Mouse (Mus musculus) monocyte, adult 2 months (primary cell): ENCODE results near the gene Esr1.

Source experiments
- DNase-seq, 2 experiments: peaks; one replicate each; pipeline ENCODE4 v3.0.0; 2022; ENCODE audit warnings: low spot score in 2 of 2, low read depth in 1 of 2

Gene Esr1

GRCm38 (mm10) chr10:4976557-4976956 lies 365.2 kb downstream of the Esr1 start:
- no peak for DNase-seq

DNA sequence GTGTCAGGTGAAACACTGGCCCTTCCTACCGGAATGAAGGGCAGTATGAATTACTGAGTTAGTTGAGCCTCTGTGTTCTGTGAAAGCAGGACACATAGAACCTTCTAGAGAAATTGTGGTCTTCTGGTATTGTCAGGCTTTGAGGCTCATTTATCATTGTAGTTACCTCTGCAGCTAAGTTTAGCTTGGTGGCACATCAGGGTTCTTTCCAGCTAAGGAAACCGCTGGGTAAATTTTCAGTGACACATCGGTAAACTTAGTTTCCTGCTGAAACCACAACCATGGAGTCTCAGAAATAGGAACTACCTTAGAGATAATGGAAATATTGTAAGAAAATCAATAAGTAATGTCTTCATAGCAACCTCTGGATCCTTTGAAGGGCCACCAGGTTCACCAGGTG lies 366.0 kb downstream of the Esr1 start:
- DNase-seq: no peak

DNA sequence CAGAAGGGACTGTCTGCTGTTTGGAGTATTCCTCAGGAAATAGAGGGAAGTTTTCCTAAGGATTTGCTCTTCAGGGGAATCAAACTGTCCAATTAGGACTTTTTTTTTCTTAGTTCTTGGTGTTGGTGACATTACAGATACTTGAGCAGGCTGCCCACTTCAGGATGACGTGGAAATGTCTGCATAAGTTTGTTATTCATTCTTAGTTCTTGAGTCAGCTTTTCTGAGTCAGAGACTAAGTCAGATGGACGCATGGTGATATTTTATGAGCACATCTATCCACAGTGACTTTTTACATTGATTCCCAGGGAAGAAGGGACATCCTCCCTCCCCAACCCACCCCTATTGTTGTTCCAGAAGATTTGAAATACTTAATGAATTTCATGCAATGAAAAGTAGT lies 372.5 kb downstream of the Esr1 start:
- DNase-seq: no peak

- no peak for DNase-seq
Measured at GRCm38 (mm10) chr10:4993802-4994201, 382.4 kb downstream of the Esr1 start.

DNA sequence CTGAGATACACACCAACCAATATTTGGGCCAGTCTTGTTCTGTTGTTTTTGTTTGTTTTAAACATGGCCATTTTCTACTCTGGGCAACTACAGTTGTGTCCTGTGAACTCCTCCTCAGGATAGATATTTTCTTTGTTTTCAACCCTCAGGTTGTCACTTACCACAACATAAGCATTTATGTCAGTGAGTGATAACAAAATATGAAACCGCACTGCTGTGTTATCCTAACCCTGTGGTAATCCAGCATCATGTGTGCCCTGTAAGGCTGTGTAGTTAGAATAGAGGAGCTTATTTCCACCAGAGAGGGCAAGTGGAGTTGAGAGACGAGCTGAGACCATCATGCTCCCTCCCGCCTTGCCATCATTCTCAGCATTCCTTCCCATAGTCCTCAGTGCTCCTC lies 385.2 kb downstream of the Esr1 start:
- DNase-seq: no peak

DNA sequence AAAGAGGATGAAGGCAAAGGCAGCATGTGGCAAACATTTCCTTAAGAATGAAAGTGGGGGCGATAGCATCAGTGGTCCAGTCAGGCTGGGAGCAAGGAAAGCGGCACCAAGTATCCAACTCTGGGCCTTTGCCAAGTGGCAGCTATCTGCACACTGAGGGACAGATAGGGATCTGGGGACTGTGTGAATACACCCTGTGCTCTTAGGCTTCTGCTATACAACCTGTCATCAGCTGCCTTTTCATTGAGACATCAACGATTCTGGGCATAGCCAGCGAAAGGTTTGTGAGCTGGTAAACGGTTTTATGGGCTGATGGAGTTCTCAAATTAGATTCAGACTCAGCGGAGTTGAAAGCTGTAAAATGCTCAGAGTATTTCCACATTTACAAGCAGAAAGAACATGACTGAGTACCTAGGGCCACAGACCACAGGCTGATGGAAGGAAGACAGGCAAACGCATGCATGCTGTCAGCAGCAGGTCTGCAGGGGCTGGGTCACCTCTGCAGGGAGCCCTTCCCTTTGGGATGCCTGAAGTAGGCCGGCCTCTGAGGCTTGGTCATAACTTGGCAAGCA lies 397.5 kb downstream of the Esr1 start:
- DNase-seq: no peak

DNA sequence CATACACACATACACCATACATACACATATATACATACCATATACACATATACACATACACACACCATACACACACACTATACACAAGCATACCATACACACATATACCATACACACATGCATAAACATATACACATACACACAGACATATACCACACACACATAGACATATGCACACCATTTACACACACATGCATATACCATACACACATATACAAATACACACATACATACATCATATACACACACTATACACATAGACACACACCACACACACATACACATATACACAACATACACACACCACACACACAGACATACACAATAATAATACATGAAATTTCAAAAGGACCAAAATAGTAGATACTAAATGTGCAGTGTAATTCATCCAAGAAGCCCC lies 400.6 kb downstream of the Esr1 start:
- DNase-seq: no peak

- no peak for DNase-seq
Measured at GRCm38 (mm10) chr10:5014976-5015375, 403.6 kb downstream of the Esr1 start.

- DNase-seq: no peak
Measured at GRCm38 (mm10) chr10:5017148-5017547, 405.8 kb downstream of the Esr1 start.

DNA sequence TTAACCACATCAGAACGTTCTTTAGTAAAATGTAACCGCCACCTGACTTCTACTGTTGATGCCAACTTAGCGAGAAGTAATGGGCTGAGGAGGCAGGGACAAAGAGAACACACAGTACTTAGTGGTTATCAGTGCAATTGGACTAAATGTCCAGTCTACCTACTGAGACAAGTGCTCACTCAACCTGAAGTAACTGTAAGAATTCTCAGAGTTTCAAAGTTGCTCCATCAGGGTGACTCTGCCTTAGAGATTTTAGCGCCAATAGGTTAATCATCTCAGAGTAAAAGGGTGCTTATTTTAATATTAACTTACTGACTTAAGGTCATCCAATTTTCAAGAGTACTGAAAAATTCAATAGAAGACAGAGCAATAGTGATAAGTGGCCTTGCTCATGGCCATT lies 414.5 kb downstream of the Esr1 start:
- no peak for DNase-seq

- no peak for DNase-seq
Measured at GRCm38 (mm10) chr10:5027208-5027607, 415.8 kb downstream of the Esr1 start.

DNA sequence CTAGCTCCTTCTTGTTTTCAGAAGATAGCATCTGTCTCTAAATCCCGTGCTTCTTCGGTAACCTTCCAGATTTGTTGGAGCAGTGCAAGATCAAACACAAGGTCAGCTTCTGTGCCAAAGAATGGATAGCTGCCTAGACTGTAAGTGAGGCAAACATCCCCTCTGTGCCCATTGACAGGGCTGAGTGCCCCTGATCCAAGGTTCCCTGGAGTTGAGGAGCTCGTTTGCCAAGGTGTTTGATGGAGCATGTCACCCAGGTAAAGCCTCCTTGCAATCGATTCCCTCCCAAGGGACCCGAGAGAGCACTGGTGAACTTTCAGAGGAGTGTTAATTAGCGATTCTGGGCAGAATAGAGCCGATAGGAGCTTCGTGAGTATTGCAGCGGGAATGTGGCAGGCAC lies 416.9 kb downstream of the Esr1 start:
- DNase-seq: no peak

GRCm38 (mm10) chr10:5029161-5029560 lies 417.8 kb downstream of the Esr1 start:
- no peak for DNase-seq

DNA sequence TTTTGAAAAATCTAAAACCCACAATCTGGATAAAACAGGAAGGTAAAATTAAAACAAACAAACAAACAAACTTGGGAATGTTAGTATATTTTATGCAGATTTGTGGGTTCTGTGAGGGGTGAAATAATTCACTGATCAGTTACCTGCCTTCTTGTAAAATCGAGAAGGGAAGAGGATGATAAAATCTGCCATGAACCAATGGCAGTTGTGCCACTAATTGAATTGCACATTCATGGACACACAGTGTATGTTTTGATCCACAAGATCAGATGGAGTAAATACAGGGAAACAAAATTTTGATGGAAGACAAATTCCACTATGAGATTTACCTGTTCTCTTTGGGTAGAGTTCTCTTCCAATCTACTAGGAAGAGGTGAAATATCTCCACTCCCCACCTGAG lies 418.5 kb downstream of the Esr1 start:
- DNase-seq: no peak

DNA sequence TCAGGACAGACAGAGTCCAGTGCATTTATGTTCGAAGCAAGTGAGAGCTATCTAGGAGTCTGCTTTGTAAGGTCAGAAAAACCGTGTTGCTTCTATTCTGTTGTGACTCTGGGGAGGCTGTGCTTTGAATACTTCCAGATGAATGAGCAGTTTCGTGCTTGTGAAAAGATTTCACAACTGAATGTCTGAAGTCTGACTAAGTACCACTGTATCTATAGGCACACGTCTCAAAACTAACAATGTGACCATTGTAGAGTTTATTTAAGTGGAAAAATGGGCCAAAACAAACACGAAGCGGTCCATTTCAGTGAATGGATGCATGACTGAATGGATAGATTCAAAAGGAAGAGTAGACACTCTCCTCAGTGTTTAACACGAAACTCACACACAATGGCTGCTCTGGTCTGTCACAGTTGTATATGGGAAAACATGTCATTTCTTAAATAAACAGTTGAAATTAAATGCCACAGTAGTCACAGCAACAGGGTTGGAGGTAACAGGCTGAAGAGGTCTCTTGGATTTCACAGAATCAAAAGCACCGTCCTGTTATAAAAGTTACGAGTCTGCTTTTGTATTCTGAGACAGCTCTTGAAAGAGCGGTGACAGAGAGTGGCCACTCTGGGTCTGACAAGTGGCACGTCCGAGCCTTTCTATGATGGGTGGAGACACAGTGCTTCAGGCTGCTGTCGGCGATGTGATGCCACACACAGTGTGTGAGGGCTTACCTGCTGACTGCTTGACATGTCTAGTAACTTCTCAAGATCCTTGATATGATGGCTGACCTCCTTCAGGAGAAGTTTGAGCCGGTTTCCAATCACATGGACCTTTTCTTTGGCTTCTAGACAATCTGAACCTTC lies 421.0 kb downstream of the Esr1 start:
- no peak for DNase-seq

DNA sequence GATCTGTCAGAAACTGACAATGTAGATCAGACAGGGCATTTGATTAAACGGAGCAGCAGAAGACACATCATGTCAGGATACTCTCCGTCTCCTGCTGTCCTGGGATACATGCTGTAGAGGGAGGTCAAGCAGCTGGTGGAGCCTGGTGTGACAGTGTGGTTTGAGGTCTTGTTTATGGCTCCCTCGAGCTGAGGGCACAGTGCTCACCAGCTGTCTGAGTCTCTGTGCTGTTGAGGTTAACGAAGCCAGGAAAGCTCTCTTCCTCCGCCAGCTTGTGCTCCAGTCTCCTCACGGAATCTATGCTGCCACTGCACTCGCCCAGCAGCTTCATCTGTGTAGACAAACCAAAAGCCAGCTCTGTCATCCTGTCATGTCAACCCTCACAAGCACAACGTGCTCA lies 429.9 kb downstream of the Esr1 start:
- no peak for DNase-seq

DNA sequence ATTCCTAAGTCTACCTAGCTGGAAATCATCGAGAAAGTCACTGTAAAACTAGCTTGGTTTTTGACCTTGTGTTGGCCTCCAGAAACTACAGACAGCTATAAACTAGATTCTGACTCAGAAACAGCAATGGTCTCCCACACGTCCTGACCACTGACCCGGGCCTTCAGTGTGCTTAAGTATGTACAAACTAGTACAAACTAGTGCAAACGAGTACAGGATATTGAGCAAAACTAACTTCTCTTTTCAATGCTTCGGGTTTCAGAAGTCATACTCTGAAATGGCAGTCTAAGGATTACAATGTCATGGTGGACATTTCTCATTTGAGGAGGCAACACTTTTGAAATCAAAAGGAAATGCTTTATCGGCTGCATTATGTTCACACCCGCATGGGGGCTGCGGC lies 433.1 kb downstream of the Esr1 start:
- no peak for DNase-seq

DNA sequence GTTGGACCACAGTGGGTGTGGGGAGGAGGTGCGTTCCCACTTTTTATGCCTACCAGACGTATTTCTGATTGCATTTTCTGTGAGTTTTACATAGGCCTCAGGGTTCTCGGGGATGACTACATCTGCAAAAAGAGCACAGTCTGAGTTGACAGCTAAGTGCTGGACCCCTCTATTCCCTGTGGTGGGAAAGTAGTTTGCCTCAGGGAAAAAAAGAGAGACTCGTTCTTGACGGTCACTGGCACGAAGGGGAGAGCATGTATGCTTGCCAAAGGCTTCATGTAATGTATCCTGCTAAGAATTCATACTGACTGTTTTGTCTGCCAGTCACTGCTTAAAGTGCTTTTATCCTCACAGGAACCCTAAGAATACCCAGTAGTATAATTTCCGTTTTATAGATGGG lies 433.8 kb downstream of the Esr1 start:
- no peak for DNase-seq

DNA sequence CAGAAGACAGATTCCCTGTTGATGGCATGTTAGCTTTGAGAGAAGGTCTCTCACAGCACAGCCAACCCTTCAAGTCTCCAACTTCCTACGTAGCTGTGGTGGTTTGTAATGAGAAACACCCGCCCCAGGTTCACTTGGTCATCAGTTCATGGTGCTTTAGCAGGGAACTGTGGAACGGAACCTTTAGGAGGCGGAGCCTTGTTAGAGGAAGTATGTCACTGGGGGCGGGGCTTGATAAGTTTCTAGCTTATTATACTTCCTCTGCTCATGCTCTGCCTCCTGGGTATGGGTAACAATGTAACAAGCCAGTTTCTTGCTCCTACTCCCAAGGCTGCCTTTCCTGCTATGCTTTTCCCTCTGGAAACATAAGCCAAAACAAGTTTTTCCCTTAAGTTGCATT lies 434.3 kb downstream of the Esr1 start:
- DNase-seq: no peak
